Mouse (Mus musculus) stomach, postnatal 0 days (tissue): ENCODE results near the gene Atp5h.

Experiments used
- CTCF ChIP-seq: IDR thresholded peaks from 2 replicates; pipeline ENCODE4 v1.5.1; 2016; ENCODE audit warnings: antibody characterized with exemption, low read depth, mild to moderate bottlenecking, moderate library complexity
- EP300 ChIP-seq: optimal IDR thresholded peaks from 2 replicates; pipeline ENCODE3; 2016; ENCODE audit warnings: antibody characterized with exemption

DNA sequence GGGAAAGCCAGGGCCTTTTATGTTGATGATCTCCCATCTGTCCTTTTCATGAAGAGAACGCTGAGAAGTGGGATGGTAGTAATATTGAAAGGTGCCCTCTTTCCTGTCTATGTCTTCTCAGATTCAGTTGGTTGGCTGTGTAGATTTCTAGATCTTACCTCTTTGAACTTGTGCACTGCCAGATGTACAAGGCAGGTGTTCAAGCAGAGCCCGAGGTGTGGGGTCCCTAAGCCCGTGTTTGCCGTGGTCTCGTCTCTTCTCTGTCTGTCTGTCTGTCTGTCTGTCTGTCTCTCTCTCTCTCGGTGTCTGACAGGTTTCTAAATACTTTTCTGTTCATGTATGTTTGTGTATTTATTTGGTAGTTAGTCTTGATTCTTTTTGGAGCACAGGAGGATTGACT, 5.9 kb upstream of the Atp5h start:
- TF ChIP-seq CTCF (no peak), EP300 (no peak)
